Mouse (Mus musculus) erythroblast, embryonic 14.5 days (primary cell): ENCODE results near the gene Kcnj5. TPM values are rescaled to one million over a fixed set of nuclear protein-coding genes. Genes with fewer than 3 reads are reported as not detected.

Experiments
- H3K27me3 ChIP-seq: 2 replicates; pipeline ENCODE4 v1.6.1; 2012; ENCODE audit warnings: inconsistent platforms; ENCODE audit not compliant: control insufficient read depth
- H3K36me3 ChIP-seq: 2 replicates; pipeline ENCODE4 v1.6.1; 2012; ENCODE audit warnings: mild to moderate bottlenecking, inconsistent platforms; ENCODE audit not compliant: control insufficient read depth
- H3K4me1 ChIP-seq: 2 replicates; pipeline ENCODE4 v1.6.1; 2012; ENCODE audit warnings: inconsistent platforms; ENCODE audit not compliant: control insufficient read depth
- H3K4me3 ChIP-seq: replicated peaks from 2 replicates; pipeline ENCODE3; 2012; ENCODE audit warnings: moderate library complexity, mild to moderate bottlenecking, inconsistent platforms
- H3K9me3 ChIP-seq: 2 replicates; pipeline ENCODE4 v1.6.1; 2012; ENCODE audit warnings: low read length, inconsistent platforms, mixed read lengths; ENCODE audit not compliant: control insufficient read depth
- GATA1 ChIP-seq: IDR thresholded peaks from 2 replicates; pipeline ENCODE4 v1.6.1; 2012; ENCODE audit warnings: low read length, inconsistent platforms, mixed read lengths
- TAL1 ChIP-seq: IDR thresholded peaks from 3 replicates; pipeline ENCODE4 v1.6.1; 2012; ENCODE audit warnings: low read length, inconsistent platforms, mixed read lengths
- polyA plus RNA-seq: library from polyadenylated mRNA; stranded (reverse); fragments of >175 nt; gene quantifications from 2 replicates; pipeline ENCODE4 v1.2.3, GENCODE M21; 2012

Kcnj5 gene
- polyA plus RNA-seq: not detected in 2 replicates

- Histone ChIP-seq H3K9me3 (no peaks in the 10 kb centered on the region), H3K36me3 (no peaks in the 10 kb centered on the region), H3K4me3 (no peak within 1 kb of the TSS), H3K4me1 (peaks cover 11% of the 10 kb centered on the region), H3K27me3 (peaks cover 39% of the 10 kb centered on the region)
- no peak for TF ChIP-seq TAL1
- no peak for TF ChIP-seq GATA1
These were observed at the start of gene Kcnj5 for GRCm38 (mm10) chr9:32344051-32344450. Gene Kcnj5 (minus strand): TSS chr9:32344350.

GRCm38 (mm10) chr9:32392716-32393115 lies 48.6 kb upstream of the Kcnj5 start:
- Histone ChIP-seq H3K36me3 (no peaks in the 10 kb centered on the region), H3K4me1 (no peaks in the 10 kb centered on the region), H3K9me3 (no peaks in the 10 kb centered on the region), H3K4me3 (no peak overlapping the region), H3K27me3 (no peaks in the 10 kb centered on the region)
- TF ChIP-seq GATA1: no peak
- TF ChIP-seq TAL1: no peak

- no peaks in the 10 kb centered on the region for H3K9me3 ChIP-seq
- H3K4me1 ChIP-seq: no peaks in the 10 kb centered on the region
- H3K27me3 ChIP-seq: no peaks in the 10 kb centered on the region
- H3K36me3 ChIP-seq: no peaks in the 10 kb centered on the region
- TF ChIP-seq TAL1 (no peak), GATA1 (no peak)
- no peak overlapping the region for H3K4me3 ChIP-seq
These were observed 47.6 kb upstream of the Kcnj5 start for GRCm38 (mm10) chr9:32391701-32392100.

GRCm38 (mm10) chr9:32391092-32391491 lies 46.9 kb upstream of the Kcnj5 start:
- no peaks in the 10 kb centered on the region for H3K36me3 ChIP-seq
- H3K9me3 ChIP-seq: no peaks in the 10 kb centered on the region
- H3K27me3 ChIP-seq: no peaks in the 10 kb centered on the region
- H3K4me3 ChIP-seq: no peak overlapping the region
- H3K4me1 ChIP-seq: no peaks in the 10 kb centered on the region
- TF ChIP-seq GATA1 (no peak), TAL1 (no peak)

GRCm38 (mm10) chr9:32388120-32388519 lies 44.0 kb upstream of the Kcnj5 start:
- Histone ChIP-seq H3K27me3 (no peaks in the 10 kb centered on the region), H3K36me3 (no peaks in the 10 kb centered on the region), H3K4me1 (no peaks in the 10 kb centered on the region), H3K9me3 (no peaks in the 10 kb centered on the region), H3K4me3 (no peak overlapping the region)
- TF ChIP-seq GATA1 (no peak), TAL1 (no peak)

GRCm38 (mm10) chr9:32384906-32385305 lies 40.8 kb upstream of the Kcnj5 start:
- no peaks in the 10 kb centered on the region for H3K9me3 ChIP-seq
- H3K4me1 ChIP-seq: no peaks in the 10 kb centered on the region
- H3K4me3 ChIP-seq: no peak overlapping the region
- no peaks in the 10 kb centered on the region for H3K27me3 ChIP-seq
- no peak for TF ChIP-seq GATA1
- no peak for TF ChIP-seq TAL1
- H3K36me3 ChIP-seq: no peaks in the 10 kb centered on the region

- H3K4me3 ChIP-seq: no peak overlapping the region
- no peaks in the 10 kb centered on the region for H3K4me1 ChIP-seq
- no peaks in the 10 kb centered on the region for H3K9me3 ChIP-seq
- TF ChIP-seq GATA1 (no peak), TAL1 (no peak)
- no peaks in the 10 kb centered on the region for H3K27me3 ChIP-seq
- no peaks in the 10 kb centered on the region for H3K36me3 ChIP-seq
These were observed 32.9 kb upstream of the Kcnj5 start for GRCm38 (mm10) chr9:32376863-32377590.

GRCm38 (mm10) chr9:32376031-32376430 lies 31.9 kb upstream of the Kcnj5 start:
- Histone ChIP-seq H3K9me3 (no peaks in the 10 kb centered on the region), H3K27me3 (no peaks in the 10 kb centered on the region), H3K4me3 (no peak overlapping the region), H3K4me1 (no peaks in the 10 kb centered on the region), H3K36me3 (no peaks in the 10 kb centered on the region)
- TF ChIP-seq GATA1: no peak
- TF ChIP-seq TAL1: no peak

- Histone ChIP-seq H3K4me1 (no peaks in the 10 kb centered on the region), H3K4me3 (no peak overlapping the region), H3K27me3 (no peaks in the 10 kb centered on the region), H3K36me3 (no peaks in the 10 kb centered on the region), H3K9me3 (no peaks in the 10 kb centered on the region)
- TF ChIP-seq GATA1 (no peak), TAL1 (no peak)
These were observed 29.5 kb upstream of the Kcnj5 start for GRCm38 (mm10) chr9:32373656-32374055.

- Histone ChIP-seq H3K36me3 (no peaks in the 10 kb centered on the region), H3K4me1 (no peaks in the 10 kb centered on the region), H3K4me3 (no peak within 1 kb of the TSS), H3K9me3 (no peaks in the 10 kb centered on the region), H3K27me3 (no peaks in the 10 kb centered on the region)
- TF ChIP-seq TAL1: no peak
- TF ChIP-seq GATA1: no peak
These were observed 28.1 kb upstream of the Kcnj5 start, which contains the start of gene Kcnj1 for GRCm38 (mm10) chr9:32372202-32372601. Gene Kcnj1 (plus strand): TSS chr9:32372493.
